Mouse (Mus musculus) layer of hippocampus, postnatal 10 days (tissue): ENCODE results near the gene Atg7. TPM values are rescaled to one million over a fixed set of nuclear protein-coding genes. Genes with fewer than 3 reads are reported as not detected.
A peak's percentile ranks its signal among the peaks of the same experiment; 100 is the strongest.
"Not testable (repeated sequence)": the region's sequence is repeated elsewhere in the genome, so short reads cannot be mapped to it uniquely, and the experiment has no call there.

Experiments used
- DNase-seq, 2 experiments: peaks; one replicate each; pipeline ENCODE4 v3.0.0; 2021; ENCODE audit warnings: low spot score in 2 of 2
- total RNA-seq, 2 experiments: library from RNA; stranded (reverse); gene quantifications; 2 replicates each; pipeline ENCODE4 v1.2.3; 2021

Atg7 gene
- total RNA-seq, 2 experiments from 2014 or later, result 23.7 to 28.4 TPM

- peak; percentile 92 to 95 for DNase-seq
These were observed 232.2 kb downstream of the Atg7 start for GRCm38 (mm10) chr6:114875018-114875558.

- DNase-seq, result peak in 1 of 2 experiments; percentile 25
These were observed 233.1 kb downstream of the Atg7 start for GRCm38 (mm10) chr6:114876033-114876432.

GRCm38 (mm10) chr6:114876546-114876945 is 233.6 kb downstream of the Atg7 start:
- no peak for DNase-seq

GRCm38 (mm10) chr6:114878841-114879520 is 236.1 kb downstream of the Atg7 start:
- DNase-seq, result peak in 1 of 2 experiments; percentile 29

- DNase-seq, result no peak
These were observed 237.9 kb downstream of the Atg7 start for GRCm38 (mm10) chr6:114880798-114881197.

GRCm38 (mm10) chr6:114882212-114882611 is 239.3 kb downstream of the Atg7 start:
- no peak for DNase-seq

GRCm38 (mm10) chr6:114882675-114883074 is 239.8 kb downstream of the Atg7 start:
- DNase-seq, result peak in 1 of 2 experiments; percentile 53

GRCm38 (mm10) chr6:114883261-114883740 is 240.4 kb downstream of the Atg7 start:
- peak; percentile 66 to 72 for DNase-seq

GRCm38 (mm10) chr6:114885129-114885528 is 242.2 kb downstream of the Atg7 start:
- DNase-seq, result no peak

GRCm38 (mm10) chr6:114886012-114886411 is 243.1 kb downstream of the Atg7 start:
- DNase-seq, result no peak

GRCm38 (mm10) chr6:114886504-114887361 is 243.8 kb downstream of the Atg7 start:
- no peak for DNase-seq

GRCm38 (mm10) chr6:114888922-114889321 is 246.0 kb downstream of the Atg7 start:
- peak; percentile 64 to 74 for DNase-seq

GRCm38 (mm10) chr6:114889971-114890370 is 247.1 kb downstream of the Atg7 start:
- not testable (repeated sequence) for DNase-seq

- DNase-seq, result peak; percentile 84 to 89
These were observed 247.7 kb downstream of the Atg7 start for GRCm38 (mm10) chr6:114890411-114891115.

- DNase-seq, result no peak
These were observed 248.4 kb downstream of the Atg7 start for GRCm38 (mm10) chr6:114891272-114891671.

- DNase-seq, result no peak
These were observed 248.9 kb downstream of the Atg7 start for GRCm38 (mm10) chr6:114891771-114892170.

- peak; percentile 75 to 77 for DNase-seq
These were observed 249.5 kb downstream of the Atg7 start for GRCm38 (mm10) chr6:114892363-114892762.

- DNase-seq, result peak in 1 of 2 experiments; percentile 52
These were observed 250.7 kb downstream of the Atg7 start for GRCm38 (mm10) chr6:114893427-114894209.

- no peak for DNase-seq
These were observed 251.7 kb downstream of the Atg7 start for GRCm38 (mm10) chr6:114894548-114895106.

GRCm38 (mm10) chr6:114895191-114895590 is 252.3 kb downstream of the Atg7 start:
- no peak for DNase-seq
